In genomic region chr6:108884603-108885002, GRCm38 (mm10) we compare ENCODE assay signal across 19 mouse cellular contexts. TPM values are rescaled to one million over a fixed set of nuclear protein-coding genes. Genes with fewer than 3 reads are reported as not detected.
DNase-seq lines count a peak whose midpoint lies in the region; ATAC-seq and TF ChIP-seq lines count a peak whose summit lies in the region.
"Had no signal": no experiment of that assay in that cellular context is flagged by ENCODE, and none has a peak within 500 bp of the region (broad histone marks: within the 10 kb centered on the region; RNA-seq: fewer than 3 reads in every experiment).

No protein-coding gene starts in this region.

- no peak overlapping the region for H3K27ac ChIP-seq in heart, embryonic 12.5 days (ENCODE audit: poor library complexity, severe bottlenecking)
- peak overlapping the region; percentile 47; the same call in 1 of the 2 replicates for H3K27ac ChIP-seq in kidney, postnatal 0 days
- no peak overlapping the region for H3K27ac ChIP-seq in lung, postnatal 0 days (ENCODE audit: low read length)
- H3K27ac ChIP-seq: embryonic facial prominence, embryonic 13.5 days; forebrain, embryonic 15.5 days; heart, adult 2 months; hindbrain, embryonic 10.5 days; hindbrain, embryonic 14.5 days had no signal

- H3K27me3 ChIP-seq in heart, embryonic 12.5 days (replicated peaks), result no peaks in the 10 kb centered on the region
- H3K27me3 ChIP-seq in kidney, postnatal 0 days (ENCODE audit: insufficient read depth, low read length), result no peaks in the 10 kb centered on the region
- no peaks in the 10 kb centered on the region for H3K27me3 ChIP-seq in lung, postnatal 0 days (replicated peaks; ENCODE audit: insufficient read depth, low read length)
- H3K27me3 ChIP-seq: CH12.LX; embryonic facial prominence, embryonic 13.5 days; forebrain, embryonic 15.5 days had no signal

- no peak for TF ChIP-seq EP300 in lung, postnatal 0 days (IDR thresholded peaks at IDR 0.05)

- WGBS in heart, embryonic 12.5 days, result 71% methylated on average over 5 of the region's 5 CpGs
- WGBS in kidney, postnatal 0 days, result 40% methylated on average over 5 of the region's 5 CpGs
- WGBS in lung, postnatal 0 days, result 45% methylated on average over 5 of the region's 5 CpGs

- H3K9ac ChIP-seq in heart, embryonic 12.5 days, result no peak overlapping the region
- H3K9ac ChIP-seq in kidney, postnatal 0 days (ENCODE audit: low read depth, low read length), result no peak overlapping the region
- no peak overlapping the region for H3K9ac ChIP-seq in lung, postnatal 0 days (replicated peaks; ENCODE audit: low read depth)
- H3K9ac ChIP-seq: embryonic facial prominence, embryonic 13.5 days; forebrain, embryonic 15.5 days; hindbrain, embryonic 14.5 days had no signal

- peak; percentile 16 for DNase-seq in heart, adult 11 months
- DNase-seq in kidney, postnatal 0 days (ENCODE audit: low spot score), result no peak
- DNase-seq in kidney, adult 11 months, result no peak
- DNase-seq in lung, postnatal 0 days (ENCODE audit: low spot score), result no peak
- DNase-seq in lung, adult 18-20 months, result no peak
- DNase-seq: adrenal gland, postnatal 14 days; cerebellum, adult 11-12 months; cerebellum, adult 9-10 months; cerebellum, postnatal 25 days; heart, adult 2 months had no signal

- H3K4me1 ChIP-seq in heart, embryonic 12.5 days (replicated peaks), result no peaks in the 10 kb centered on the region
- H3K4me1 ChIP-seq in kidney, postnatal 0 days (replicated peaks; ENCODE audit: insufficient read depth, low read length), result no peaks in the 10 kb centered on the region
- H3K4me1 ChIP-seq in lung, postnatal 0 days (ENCODE audit: insufficient read depth, low read depth, low read length), result no peaks in the 10 kb centered on the region
- H3K4me1 ChIP-seq: embryonic facial prominence, embryonic 13.5 days; forebrain, embryonic 15.5 days; hindbrain, embryonic 10.5 days had no signal

- H3K4me2 ChIP-seq in heart, embryonic 12.5 days, result no peak overlapping the region
- H3K4me2 ChIP-seq in kidney, postnatal 0 days (ENCODE audit: low read length), result no peak overlapping the region
- no peak overlapping the region for H3K4me2 ChIP-seq in lung, postnatal 0 days (replicated peaks; ENCODE audit: low read depth, low read length)
- H3K4me2 ChIP-seq: embryonic facial prominence, embryonic 13.5 days; forebrain, embryonic 15.5 days; heart, embryonic 11.5 days; hindbrain, embryonic 14.5 days had no signal

- no peaks in the 10 kb centered on the region for H3K36me3 ChIP-seq in heart, embryonic 12.5 days
- H3K36me3 ChIP-seq in kidney, postnatal 0 days (ENCODE audit: insufficient read depth, low read length), result no peaks in the 10 kb centered on the region
- H3K36me3 ChIP-seq in lung, postnatal 0 days (ENCODE audit: insufficient read depth, low read length), result no peaks in the 10 kb centered on the region
- H3K36me3 ChIP-seq: embryonic facial prominence, embryonic 13.5 days; forebrain, embryonic 15.5 days; hindbrain, embryonic 10.5 days had no signal

- no peak overlapping the region for H3K4me3 ChIP-seq in heart, embryonic 12.5 days
- no peak overlapping the region for H3K4me3 ChIP-seq in kidney, postnatal 0 days (replicated peaks; ENCODE audit: low read depth, low read length)
- no peak overlapping the region for H3K4me3 ChIP-seq in lung, postnatal 0 days (ENCODE audit: low read depth, low read length)
- H3K4me3 ChIP-seq: embryonic facial prominence, embryonic 13.5 days; forebrain, embryonic 15.5 days; heart, adult 2 months; hindbrain, embryonic 10.5 days had no signal

- no peak for TF ChIP-seq CTCF in kidney, postnatal 0 days (IDR thresholded peaks at IDR 0.05; ENCODE audit: low read depth)
- no peak for TF ChIP-seq CTCF in lung, postnatal 0 days (IDR thresholded peaks at IDR 0.05)

- ATAC-seq in heart, embryonic 12.5 days (ENCODE audit: insufficient number of reproducible peaks, low FRiP score), result no peak
- no peak; the same call in 1 of the 2 replicates for ATAC-seq in kidney, postnatal 0 days (replicated peaks; ENCODE audit: low FRiP score, low read depth)
- ATAC-seq in lung, postnatal 0 days, result peak; percentile 32; the same call in 1 of the 2 replicates
- ATAC-seq: activated CD4-positive, CD25-positive, alpha-beta regulatory T cell, adult 4 months; forebrain, embryonic 15.5 days; Patski had no signal

- H3K9me3 ChIP-seq in heart, embryonic 12.5 days (replicated peaks), result peaks cover 6% of the 10 kb centered on the region
- no peaks in the 10 kb centered on the region for H3K9me3 ChIP-seq in kidney, postnatal 0 days (replicated peaks; ENCODE audit: low read length)
- no peaks in the 10 kb centered on the region for H3K9me3 ChIP-seq in lung, postnatal 0 days (ENCODE audit: low read length)
- H3K9me3 ChIP-seq: embryonic facial prominence, embryonic 13.5 days; forebrain, embryonic 15.5 days had no signal

RNA-seq across cellular contexts. Expression of gene Edem1, which starts 56.2 kb away (rescaled TPM):
- polyA plus RNA-seq in heart, embryonic 12.5 days (2016; fragmentation: Nextera tagmentation; extraction: Ambion mirVana), result 15.4 and 15.6 TPM in 2 replicates
- 18.5 and 23.9 TPM in 2 replicates for polyA plus RNA-seq in kidney, postnatal 0 days (2015; fragmentation: Nextera tagmentation; extraction: Ambion mirVana)
- 15.0 and 15.5 TPM in 2 replicates for polyA plus RNA-seq in lung, postnatal 0 days (2015; fragmentation: Nextera tagmentation; extraction: Ambion mirVana)
